In genomic region chr6:35269643-35270042, GRCm38 (mm10) we compare ENCODE assay signal across 16 mouse cellular contexts. TPM values are rescaled to one million over a fixed set of nuclear protein-coding genes. Genes with fewer than 3 reads are reported as not detected.
"Had no signal": no experiment of that assay in that cellular context is flagged by ENCODE, and none has a peak within 500 bp of the region (broad histone marks: within the 10 kb centered on the region; RNA-seq: fewer than 3 reads in every experiment).

No protein-coding gene starts in this region.

- H3K9ac ChIP-seq: limb, embryonic 12.5 days; lung, embryonic 15.5 days; midbrain, embryonic 15.5 days; neural tube, embryonic 12.5 days; stomach, embryonic 15.5 days had no signal

- H3K36me3 ChIP-seq: lung, embryonic 15.5 days; midbrain, embryonic 15.5 days; neural tube, embryonic 12.5 days; stomach, embryonic 15.5 days had no signal

- H3K9me3 ChIP-seq: lung, embryonic 15.5 days; midbrain, embryonic 15.5 days; stomach, embryonic 15.5 days had no signal

- H3K4me1 ChIP-seq: lung, embryonic 15.5 days; midbrain, embryonic 15.5 days; neural tube, embryonic 12.5 days; stomach, embryonic 15.5 days had no signal

- H3K27me3 ChIP-seq: limb, embryonic 12.5 days; lung, embryonic 15.5 days; megakaryocyte, embryonic 14.5 days; midbrain, embryonic 15.5 days; neural tube, embryonic 12.5 days; stomach, embryonic 15.5 days had no signal

- H3K27ac ChIP-seq: kidney, postnatal 0 days; layer of hippocampus, adult 2 months; limb, embryonic 12.5 days; lung, embryonic 15.5 days; macrophage; midbrain, embryonic 15.5 days; neural tube, embryonic 12.5 days; stomach, embryonic 15.5 days had no signal

- H3K4me3 ChIP-seq: layer of hippocampus, adult 2 months; limb, embryonic 12.5 days; lung, embryonic 15.5 days; megakaryocyte, embryonic 14.5 days; midbrain, embryonic 15.5 days; neural tube, embryonic 12.5 days; stomach, embryonic 15.5 days had no signal

- ATAC-seq: midbrain, embryonic 15.5 days had no signal

- H3K4me2 ChIP-seq: limb, embryonic 12.5 days; lung, embryonic 15.5 days; midbrain, embryonic 11.5 days; midbrain, embryonic 15.5 days; neural tube, embryonic 12.5 days; stomach, embryonic 15.5 days had no signal

- DNase-seq: kidney, adult 9 months; kidney, postnatal 4 days; lung, postnatal 14 days; retina, postnatal 1 day; thymus, adult 18-20 months; thymus, postnatal 14 days had no signal

RNA-seq across cellular contexts. Expression of gene Slc13a4, which starts 38.3 kb away (rescaled TPM):
- polyA plus RNA-seq: macrophage had no signal

RNA-seq across cellular contexts. Expression of gene Fam180a, which starts 56.3 kb away (rescaled TPM):
- polyA plus RNA-seq: limb, embryonic 12.5 days; macrophage; midbrain, embryonic 11.5 days; neural tube, embryonic 12.5 days had no signal
